Comparison of ENCODE assay signal across 9 mouse cellular contexts in the genomic region with DNA sequence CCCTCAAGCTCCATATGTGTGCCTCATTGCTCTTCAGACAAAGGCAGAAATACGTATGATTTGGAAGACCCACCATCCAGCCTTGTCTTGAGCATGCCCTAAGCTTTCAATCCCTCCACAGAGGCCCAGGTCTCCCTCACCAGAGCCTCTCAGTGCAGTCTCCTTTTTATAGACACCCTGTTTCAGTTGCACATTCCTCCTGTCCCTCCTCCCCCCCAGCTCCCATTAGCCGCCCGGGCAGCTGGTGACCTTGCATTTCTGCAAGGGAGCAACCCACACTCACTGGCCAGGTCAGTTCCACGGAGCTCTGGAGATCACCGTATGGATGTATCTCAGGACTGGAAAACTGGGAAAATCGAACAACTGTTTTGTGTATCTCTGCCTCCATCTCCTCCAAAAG.
DNase-seq lines count a peak whose midpoint lies in the region; ATAC-seq and TF ChIP-seq lines count a peak whose summit lies in the region.
"Had no signal": no experiment of that assay in that cellular context is flagged by ENCODE, and none has a peak within 500 bp of the region (broad histone marks: within the 10 kb centered on the region; RNA-seq: fewer than 3 reads in every experiment).

No protein-coding gene starts in this region.

- 0 out of 2 replicates have a peak, but pooled peaks have one; percentile 27 for TF ChIP-seq EP300 in heart, adult 2 months (IDR thresholded peaks at IDR 0.05; ENCODE audit: insufficient read depth, low read depth, low read length)
- TF ChIP-seq EP300 in stomach, postnatal 0 days (optimal IDR thresholded peaks at IDR 0.05) = no peak

- WGBS in thymus, adult 2 months = 90% methylated on average over 6 of the region's 6 CpGs
- 55% methylated on average over 6 of the region's 6 CpGs for WGBS in heart, adult 2 months
- WGBS in stomach, postnatal 0 days = 42% methylated on average over 6 of the region's 6 CpGs

- H3K9ac ChIP-seq in heart, adult 2 months (ENCODE audit: low read depth, low read length) = peak overlapping the region; percentile 62; the same call in 1 of the 2 replicates
- H3K9ac ChIP-seq in stomach, postnatal 0 days (ENCODE audit: low read length) = no peak overlapping the region
- H3K9ac ChIP-seq: hindbrain, embryonic 12.5 days; liver, embryonic 15.5 days had no signal

- peak overlapping the region; percentile 42; the same call in 1 of the 2 replicates for H3K27ac ChIP-seq in thymus, adult 2 months (ENCODE audit: control insufficient read depth, insufficient read depth, low read length)
- H3K27ac ChIP-seq in heart, adult 2 months = peak overlapping the region; percentile 82
- 0 out of 2 replicates have a peak overlapping the region, but pooled peaks have one; percentile 13 for H3K27ac ChIP-seq in stomach, postnatal 0 days (replicated peaks)
- H3K27ac ChIP-seq: hindbrain, embryonic 12.5 days; liver, embryonic 15.5 days had no signal

- peaks cover 12% of the 10 kb centered on the region for H3K4me1 ChIP-seq in thymus, adult 2 months (replicated peaks; ENCODE audit: control insufficient read depth, insufficient read depth, low read length)
- peaks cover 2% of the 10 kb centered on the region for H3K4me1 ChIP-seq in heart, adult 2 months (ENCODE audit: control insufficient read depth, insufficient read depth, low read length)
- H3K4me1 ChIP-seq in stomach, postnatal 0 days (replicated peaks; ENCODE audit: control insufficient read depth, insufficient read depth) = no peaks in the 10 kb centered on the region
- H3K4me1 ChIP-seq: hindbrain, embryonic 12.5 days; liver, embryonic 15.5 days had no signal

- DNase-seq in thymus, adult 2 months = no peak
- DNase-seq in thymus, postnatal 25 days = no peak
- peak in 1 of 2 experiments; percentile 69 for DNase-seq in heart, adult 2 months
- peak; percentile 23 for DNase-seq in kidney, adult 18-20 months
- DNase-seq in stomach, postnatal 0 days (ENCODE audit: low spot score) = no peak
- DNase-seq in frontal cortex, postnatal 25 days (ENCODE audit: low spot score in 2 of 2) = no peak

- no peak for TF ChIP-seq CTCF in thymus, adult 2 months (IDR thresholded peaks at IDR 0.05; ENCODE audit: borderline replicate concordance, control insufficient read depth, extremely low read depth, insufficient read depth, low read length, poor library complexity)
- TF ChIP-seq CTCF in heart, adult 2 months (IDR thresholded peaks at IDR 0.05) = no peak
- TF ChIP-seq CTCF in stomach, postnatal 0 days (IDR thresholded peaks at IDR 0.05; ENCODE audit: low read depth) = no peak

- no peak overlapping the region for H3K4me2 ChIP-seq in stomach, postnatal 0 days (replicated peaks; ENCODE audit: low read depth)
- H3K4me2 ChIP-seq: hindbrain, embryonic 12.5 days; liver, embryonic 15.5 days had no signal

- no peak for TF ChIP-seq POLR2A in thymus, adult 2 months (IDR thresholded peaks at IDR 0.05; ENCODE audit: control insufficient read depth, extremely low read depth, insufficient read depth, low read length, poor library complexity)
- no peak; the same call in none of the 2 replicates for TF ChIP-seq POLR2A in heart, adult 2 months (IDR thresholded peaks at IDR 0.05; ENCODE audit: insufficient read depth, low read depth, low read length)

- peak; percentile 28; the same call in 1 of the 2 replicates for ATAC-seq in stomach, postnatal 0 days (ENCODE audit: low FRiP score, low TSS enrichment)
- ATAC-seq in activated CD4-positive, CD25-positive, alpha-beta regulatory T cell, adult 4 months = no peak

- no peaks in the 10 kb centered on the region for H3K9me3 ChIP-seq in stomach, postnatal 0 days (ENCODE audit: control insufficient read depth, low read length)
- H3K9me3 ChIP-seq: hindbrain, embryonic 12.5 days; liver, embryonic 15.5 days had no signal

- no peak overlapping the region for H3K4me3 ChIP-seq in thymus, adult 2 months (ENCODE audit: control insufficient read depth, insufficient read depth, low read length)
- H3K4me3 ChIP-seq in heart, adult 2 months = no peak overlapping the region
- no peak overlapping the region for H3K4me3 ChIP-seq in stomach, postnatal 0 days (ENCODE audit: low read depth, low read length)
- H3K4me3 ChIP-seq: hindbrain, embryonic 12.5 days; liver, embryonic 15.5 days had no signal

- intact Hi-C loops in heart, adult 2 months (cut with DNase I) = loop anchor here (1.0 to 2.0 kb wide), 4 partner anchors 92 to 352 kb away; partner anchors contain the start of gene Map3k20

- no peaks in the 10 kb centered on the region for H3K79me2 ChIP-seq in heart, adult 2 months (replicated peaks; ENCODE audit: control insufficient read depth, insufficient read depth, low read length)

- H3K27me3 ChIP-seq in thymus, adult 2 months (ENCODE audit: control insufficient read depth, insufficient read depth, low read length) = no peaks in the 10 kb centered on the region
- H3K27me3 ChIP-seq in heart, adult 2 months (ENCODE audit: control insufficient read depth, insufficient read depth, low read length) = no peaks in the 10 kb centered on the region
- no peaks in the 10 kb centered on the region for H3K27me3 ChIP-seq in stomach, postnatal 0 days (ENCODE audit: control insufficient read depth, insufficient read depth, low read length)
- H3K27me3 ChIP-seq: hindbrain, embryonic 12.5 days; liver, embryonic 15.5 days had no signal

- no peaks in the 10 kb centered on the region for H3K36me3 ChIP-seq in thymus, adult 2 months (ENCODE audit: control insufficient read depth, insufficient read depth, low read length)
- H3K36me3 ChIP-seq in heart, adult 2 months (ENCODE audit: control insufficient read depth, insufficient read depth, low read length) = peaks cover 5% of the 10 kb centered on the region; the same call in 1 of the 2 replicates
- 0 out of 2 replicates have a peak, but pooled peaks cover 3% of the 10 kb centered on the region for H3K36me3 ChIP-seq in stomach, postnatal 0 days (ENCODE audit: control insufficient read depth, insufficient read depth, low read length)

Comparison
In these comparisons a context has a peak if more than half of its experiments do, and no peak if none do; other contexts are left out.
1. H3K27ac ChIP-seq: peak in every context shown above with its lines; median percentile 82 in heart, adult 2 months; 42 in thymus, adult 2 months; 13 in stomach, postnatal 0 days.